Mouse (Mus musculus) hindbrain, embryonic 13.5 days (tissue): Measurements from ENCODE around the gene Gm21119. TPM values are rescaled to one million over a fixed set of nuclear protein-coding genes. Genes with fewer than 3 reads are reported as not detected.
"Not testable (repeated sequence)": the region's sequence is repeated elsewhere in the genome, so short reads cannot be mapped to it uniquely, and the experiment has no call there.

Experiments
- ATAC-seq: fragments of 200-750 bp; cut with Nextera tagmentation; 2 replicates; pipeline ENCODE4 v1.8.0; 2017; ENCODE audit warnings: moderate TSS enrichment; ENCODE audit not compliant: low FRiP score
- H3K27ac ChIP-seq: fragments of 300-500 bp; sonication (generic); 2 replicates; pipeline ENCODE4 v1.5.1; 2015; ENCODE audit warnings: inconsistent platforms, mild to moderate bottlenecking, moderate library complexity
- H3K27me3 ChIP-seq: fragments of 300-500 bp; sonication (generic); 2 replicates; pipeline ENCODE4 v1.6.1; 2015; ENCODE audit warnings: mild to moderate bottlenecking, inconsistent platforms
- H3K36me3 ChIP-seq: fragments of 300-500 bp; sonication (generic); 2 replicates; pipeline ENCODE4 v1.6.1; 2015; ENCODE audit warnings: mild to moderate bottlenecking, inconsistent platforms
- H3K4me1 ChIP-seq: fragments of 300-500 bp; sonication (generic); replicated peaks from 2 replicates; pipeline ENCODE4 v1.6.1; 2015; ENCODE audit warnings: inconsistent platforms
- H3K4me2 ChIP-seq: fragments of 300-500 bp; sonication (generic); 2 replicates; pipeline ENCODE4 v1.6.1; 2015; ENCODE audit warnings: inconsistent platforms, mild to moderate bottlenecking, moderate library complexity
- H3K4me3 ChIP-seq: fragments of 300-500 bp; sonication (generic); 2 replicates; pipeline ENCODE4 v1.5.1; 2015; ENCODE audit warnings: mild to moderate bottlenecking, inconsistent platforms
- H3K9ac ChIP-seq: fragments of 300-500 bp; sonication (generic); 2 replicates; pipeline ENCODE4 v1.6.1; 2015; ENCODE audit warnings: mild to moderate bottlenecking, inconsistent platforms
- H3K9me3 ChIP-seq: fragments of 300-500 bp; sonication (generic); 2 replicates; pipeline ENCODE4 v1.6.1; 2016; ENCODE audit warnings: inconsistent platforms
- WGBS: fragments of 180-500 bp; shearing (Covaris S2); methylation state at CpG from one replicate; pipeline ENCODE4 v1.1.7; 2015; 5-methylcytosine and 5-hydroxymethylcytosine counted together
- polyA plus RNA-seq: library from polyadenylated mRNA; unstranded; fragments of >200 nt; fragmentation: Nextera tagmentation; extraction: Ambion mirVana; gene quantifications from 2 replicates; pipeline ENCODE4 v1.2.1, GENCODE M21; 2015

Gm21119 gene
- polyA plus RNA-seq, result 0.08 and 0.09 TPM in 2 replicates

- not testable (repeated sequence) for H3K9ac ChIP-seq, H3K27me3 ChIP-seq
- WGBS, result no CpG with 5 or more reads among the region's 2 CpGs
Measured at GRCm38 (mm10) chr8:20614619-20615018, at the start of gene Gm21119. Gene Gm21119, plus strand, starts transcription at chr8:20614919.

GRCm38 (mm10) chr8:20566753-20567152 is 48.0 kb upstream of the Gm21119 start:
- H3K4me2 ChIP-seq, ATAC-seq, H3K27ac ChIP-seq, H3K4me3 ChIP-seq, H3K4me1 ChIP-seq, H3K36me3 ChIP-seq, H3K9ac ChIP-seq, H3K27me3 ChIP-seq, H3K9me3 ChIP-seq: not testable (repeated sequence)
- no CpG with 5 or more reads among the region's 1 CpGs for WGBS

More at GRCm38 (mm10) chr8:20614619-20615018, at the start of gene Gm21119:
- H3K36me3 ChIP-seq, H3K9me3 ChIP-seq, H3K27ac ChIP-seq, H3K4me2 ChIP-seq, ATAC-seq, H3K4me1 ChIP-seq, H3K4me3 ChIP-seq: not testable (repeated sequence)

GRCm38 (mm10) chr8:20581081-20581480 is 33.6 kb upstream of the Gm21119 start:
- not testable (repeated sequence) for H3K9me3 ChIP-seq, H3K36me3 ChIP-seq, H3K27ac ChIP-seq, ATAC-seq, H3K27me3 ChIP-seq, H3K9ac ChIP-seq, H3K4me2 ChIP-seq, H3K4me1 ChIP-seq, H3K4me3 ChIP-seq
- WGBS, result 95% methylated on average over 5 of the region's 6 CpGs

GRCm38 (mm10) chr8:20582772-20583171 is 31.9 kb upstream of the Gm21119 start:
- not testable (repeated sequence) for H3K9ac ChIP-seq, H3K27ac ChIP-seq, H3K4me2 ChIP-seq, ATAC-seq, H3K36me3 ChIP-seq, H3K9me3 ChIP-seq, H3K4me1 ChIP-seq, H3K27me3 ChIP-seq, H3K4me3 ChIP-seq
- WGBS, result 81% methylated on average over 4 of the region's 6 CpGs

- H3K4me3 ChIP-seq, H3K9ac ChIP-seq, H3K9me3 ChIP-seq, H3K4me1 ChIP-seq, H3K27me3 ChIP-seq, H3K4me2 ChIP-seq, H3K27ac ChIP-seq, H3K36me3 ChIP-seq: not testable (repeated sequence)
- WGBS, result 24% methylated on average over 10 of the region's 12 CpGs
- peak; percentile 85 for ATAC-seq
Measured at GRCm38 (mm10) chr8:20588268-20589177, 26.2 kb upstream of the Gm21119 start.

- not testable (repeated sequence) for H3K4me1 ChIP-seq, H3K27ac ChIP-seq, H3K4me2 ChIP-seq, H3K4me3 ChIP-seq, H3K9ac ChIP-seq, H3K27me3 ChIP-seq, H3K36me3 ChIP-seq, H3K9me3 ChIP-seq
- peak; percentile 83 for ATAC-seq
- 90% methylated on average over 2 of the region's 4 CpGs for WGBS
Measured at GRCm38 (mm10) chr8:20589178-20589539, 25.6 kb upstream of the Gm21119 start.

- not testable (repeated sequence) for H3K27me3 ChIP-seq, H3K4me3 ChIP-seq, ATAC-seq, H3K9me3 ChIP-seq, H3K27ac ChIP-seq, H3K9ac ChIP-seq, H3K4me2 ChIP-seq, H3K36me3 ChIP-seq, H3K4me1 ChIP-seq
- 76% methylated on average over 4 of the region's 9 CpGs for WGBS
Measured at GRCm38 (mm10) chr8:20590117-20590997, 24.4 kb upstream of the Gm21119 start.

GRCm38 (mm10) chr8:20591002-20591401 is 23.7 kb upstream of the Gm21119 start:
- not testable (repeated sequence) for H3K4me3 ChIP-seq, H3K27me3 ChIP-seq, H3K9me3 ChIP-seq, ATAC-seq, H3K9ac ChIP-seq, H3K4me2 ChIP-seq, H3K4me1 ChIP-seq, H3K36me3 ChIP-seq, H3K27ac ChIP-seq
- WGBS, result 83% methylated on average over 5 of the region's 8 CpGs

- not testable (repeated sequence) for H3K4me2 ChIP-seq, H3K4me1 ChIP-seq, H3K4me3 ChIP-seq, ATAC-seq, H3K9me3 ChIP-seq, H3K27ac ChIP-seq, H3K9ac ChIP-seq, H3K27me3 ChIP-seq, H3K36me3 ChIP-seq
- 53% methylated on average over 1 of the region's 5 CpGs for WGBS
Measured at GRCm38 (mm10) chr8:20592732-20593272, 21.9 kb upstream of the Gm21119 start.

GRCm38 (mm10) chr8:20593841-20594240 is 20.9 kb upstream of the Gm21119 start:
- no CpG with 5 or more reads among the region's 4 CpGs for WGBS
- not testable (repeated sequence) for ATAC-seq, H3K4me3 ChIP-seq

GRCm38 (mm10) chr8:20596081-20596841 is 18.5 kb upstream of the Gm21119 start:
- not testable (repeated sequence) for H3K27ac ChIP-seq, H3K4me3 ChIP-seq, H3K9me3 ChIP-seq, H3K4me2 ChIP-seq, H3K9ac ChIP-seq, H3K27me3 ChIP-seq, ATAC-seq, H3K36me3 ChIP-seq, H3K4me1 ChIP-seq
- 84% methylated on average over 6 of the region's 9 CpGs for WGBS

More at GRCm38 (mm10) chr8:20593841-20594240, 20.9 kb upstream of the Gm21119 start:
- not testable (repeated sequence) for H3K4me2 ChIP-seq, H3K27ac ChIP-seq, H3K9me3 ChIP-seq, H3K36me3 ChIP-seq, H3K9ac ChIP-seq, H3K4me1 ChIP-seq, H3K27me3 ChIP-seq
